Mouse (Mus musculus) lung, embryonic 14.5 days (tissue): ENCODE measurements at regions not wholly inside any gene's neighbourhood (a gene's known extent, or its start where the extent isn't known, plus 50 kb on each side); places are given as distances from the start of the nearest gene placed in this dataset.
A peak's percentile ranks its signal among the peaks of the same experiment; 100 is the strongest.

ENCODE experiments used
- ATAC-seq: fragments of 200-750 bp; cut with Nextera tagmentation; 2 replicates; pipeline ENCODE4 v1.8.0; 2017; ENCODE audit warnings: mild to moderate bottlenecking, moderate TSS enrichment, moderate library complexity; ENCODE audit not compliant: insufficient read depth
- DNase-seq: peaks from one replicate; pipeline ENCODE4 v3.0.0-alpha.2; 2015
- H3K27ac ChIP-seq: fragments of 300-500 bp; sonication (generic); 2 replicates; pipeline ENCODE4 v1.5.1; 2014; ENCODE audit warnings: low read depth, mild to moderate bottlenecking, moderate library complexity
- H3K27me3 ChIP-seq: fragments of 300-500 bp; sonication (generic); 2 replicates; pipeline ENCODE4 v1.6.1; 2014; ENCODE audit warnings: low read length, control low read depth; ENCODE audit not compliant: insufficient read depth
- H3K36me3 ChIP-seq: fragments of 300-500 bp; sonication (generic); 2 replicates; pipeline ENCODE4 v1.6.1; 2014; ENCODE audit warnings: control low read depth; ENCODE audit not compliant: insufficient read depth
- H3K4me1 ChIP-seq: fragments of 300-500 bp; sonication (generic); 2 replicates; pipeline ENCODE4 v1.6.1; 2014; ENCODE audit warnings: antibody characterized with exemption, control low read depth; ENCODE audit not compliant: insufficient read depth
- H3K4me2 ChIP-seq: fragments of 300-500 bp; sonication (generic); 2 replicates; pipeline ENCODE4 v1.6.1; 2014; ENCODE audit warnings: mild to moderate bottlenecking
- H3K4me3 ChIP-seq: fragments of 300-500 bp; sonication (generic); 2 replicates; pipeline ENCODE4 v1.5.1; 2014; ENCODE audit warnings: low read depth, low read length
- H3K9ac ChIP-seq: fragments of 300-500 bp; sonication (generic); 2 replicates; pipeline ENCODE4 v1.6.1; 2014
- H3K9me3 ChIP-seq: fragments of 300-500 bp; sonication (generic); 2 replicates; pipeline ENCODE4 v1.6.1; 2016; ENCODE audit warnings: low read depth, low read length, control low read depth
- CTCF ChIP-seq: IDR thresholded peaks from 2 replicates; pipeline ENCODE4 v1.5.1; 2016; ENCODE audit warnings: antibody characterized with exemption, low read depth
- WGBS: fragments of 180-500 bp; shearing (Covaris S2); extraction: QIAGEN DNeasy Blood & Tissue Kit; methylation state at CpG from one replicate; pipeline ENCODE4 v1.1.7; 2014; 5-methylcytosine and 5-hydroxymethylcytosine counted together

DNA sequence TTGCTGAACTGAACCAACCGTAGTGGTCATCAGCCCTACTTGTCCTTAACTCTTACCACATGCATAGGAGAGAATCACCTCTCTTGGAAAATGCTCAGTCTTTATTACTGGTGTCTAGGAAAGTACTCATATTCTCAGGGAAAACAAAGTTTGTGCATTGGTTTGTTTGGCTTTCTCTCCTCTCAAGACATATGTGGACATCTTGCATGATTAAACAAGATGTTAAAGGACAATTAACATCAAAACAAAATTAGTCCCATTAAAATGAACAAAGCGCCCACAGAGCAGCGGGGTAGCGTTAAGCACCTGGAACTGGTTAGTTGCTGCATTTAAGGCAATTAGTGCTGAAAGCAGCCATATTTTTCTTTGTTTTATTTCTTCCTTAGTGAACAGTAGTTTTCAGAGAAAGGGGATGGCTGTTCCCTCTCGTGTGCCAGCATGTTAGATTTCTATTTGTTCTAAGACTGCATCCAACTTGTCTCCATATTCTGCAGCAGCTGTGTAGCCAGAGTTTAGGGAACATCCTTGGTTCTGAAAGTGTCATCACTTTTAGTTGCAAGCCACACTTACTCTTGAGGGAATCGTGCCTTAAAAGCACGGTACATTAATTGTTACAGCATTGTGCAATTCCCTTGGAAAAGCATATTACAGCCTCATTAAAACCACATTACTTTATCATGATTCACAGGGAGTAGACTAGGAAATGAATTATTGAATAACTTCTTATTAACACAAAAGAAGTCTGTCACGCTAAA, 137.7 kb downstream of the Ube2u start:
- Histone ChIP-seq H3K4me3 (no peak overlapping the region), H3K27me3 (no peaks in the 10 kb centered on the region), H3K9ac (no peak overlapping the region), H3K9me3 (no peaks in the 10 kb centered on the region), H3K4me2 (no peak overlapping the region), H3K36me3 (no peaks in the 10 kb centered on the region), H3K4me1 (no peaks in the 10 kb centered on the region), H3K27ac (no peak overlapping the region)
- ATAC-seq (no peak), DNase-seq (no peak)
- 54% methylated on average over 8 of the region's 8 CpGs for WGBS
- no peak for TF ChIP-seq CTCF

DNA sequence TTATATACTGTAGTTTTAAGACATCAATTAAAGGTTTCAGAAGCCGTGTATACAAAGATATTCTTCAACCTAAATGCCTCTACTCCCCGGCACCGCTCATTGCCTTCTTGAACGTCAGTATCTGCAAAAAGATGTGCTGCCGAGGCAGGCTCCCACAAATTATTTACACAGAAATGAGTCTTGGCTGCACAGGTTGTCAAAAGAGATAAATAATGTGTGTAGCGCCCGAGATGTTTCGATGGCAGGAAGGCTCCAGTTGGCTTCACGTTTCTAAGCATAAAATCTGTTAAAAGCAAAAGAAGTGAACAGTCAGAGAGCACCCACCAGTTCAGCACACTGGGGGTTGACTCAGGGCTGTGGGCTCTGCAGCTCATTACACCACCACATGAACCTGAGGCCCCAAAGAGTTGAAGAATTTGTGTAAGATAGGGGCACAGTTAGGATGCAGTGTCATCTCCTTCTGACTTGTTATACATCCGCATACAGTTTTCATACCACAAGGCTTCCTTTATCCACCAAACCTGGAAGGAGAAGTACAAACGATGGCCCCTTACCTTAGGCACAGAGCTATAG, 138.4 kb downstream of the Ube2u start:
- 39% methylated on average over 11 of the region's 11 CpGs for WGBS
- H3K9me3 ChIP-seq = no peaks in the 10 kb centered on the region
- H3K27ac ChIP-seq = no peak overlapping the region
- no peaks in the 10 kb centered on the region for H3K4me1 ChIP-seq
- DNase-seq (peak; percentile 20), ATAC-seq (no peak)
- H3K9ac ChIP-seq = no peak overlapping the region
- no peak for TF ChIP-seq CTCF
- H3K36me3 ChIP-seq = no peaks in the 10 kb centered on the region
- H3K4me3 ChIP-seq = no peak overlapping the region
- no peak overlapping the region for H3K4me2 ChIP-seq
- no peaks in the 10 kb centered on the region for H3K27me3 ChIP-seq

DNA sequence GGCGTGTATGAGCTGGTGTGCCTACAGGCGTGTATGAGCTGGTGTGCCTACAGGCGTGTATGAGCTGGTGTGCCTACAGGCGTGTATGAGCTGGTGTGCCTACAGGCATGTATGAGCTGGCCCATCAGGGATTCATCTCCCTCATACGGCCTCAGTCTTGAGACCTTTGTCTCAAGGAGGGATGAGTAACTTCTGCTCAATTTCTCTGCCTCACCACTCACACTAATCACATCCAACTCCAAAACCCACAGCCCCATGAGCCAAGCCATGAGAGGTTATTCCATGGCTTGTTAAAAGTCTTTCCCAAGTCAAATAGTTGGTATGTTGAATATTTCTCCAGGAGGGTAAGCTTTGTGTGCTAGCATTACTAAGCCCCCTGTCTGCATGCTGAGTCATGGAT, 146.0 kb downstream of the Ube2u start:
- DNase-seq = no peak
- Histone ChIP-seq H3K4me2 (no peak overlapping the region), H3K4me1 (no peaks in the 10 kb centered on the region), H3K27ac (no peak overlapping the region), H3K36me3 (no peaks in the 10 kb centered on the region), H3K4me3 (no peak overlapping the region), H3K27me3 (no peaks in the 10 kb centered on the region), H3K9ac (no peak overlapping the region), H3K9me3 (no peaks in the 10 kb centered on the region)
- no peak for TF ChIP-seq CTCF
- WGBS = 100% methylated on average over 2 of the region's 5 CpGs
- ATAC-seq = no peak

DNA sequence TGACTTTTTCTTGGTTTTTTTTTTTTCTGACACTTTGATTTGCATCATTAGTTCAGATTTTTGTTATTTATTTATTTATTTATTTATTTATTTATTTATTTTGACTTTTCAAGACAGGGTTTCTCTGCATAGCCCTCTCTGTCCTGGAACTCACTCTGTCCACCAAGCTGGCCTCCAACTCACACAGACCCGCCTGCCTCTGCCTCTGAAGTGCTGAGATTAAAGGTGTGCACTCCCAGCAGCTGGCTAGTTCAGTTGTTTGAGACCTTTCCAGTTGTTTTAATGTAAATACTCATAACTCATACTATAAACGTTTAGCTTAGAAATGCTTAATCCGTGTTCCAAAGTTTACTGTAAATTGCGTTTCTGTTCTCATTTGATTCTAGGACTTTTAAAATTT, 147.9 kb downstream of the Ube2u start:
- H3K27me3 ChIP-seq = no peaks in the 10 kb centered on the region
- H3K4me3 ChIP-seq = no peak overlapping the region
- WGBS = 53% methylated on average over 4 of the region's 4 CpGs
- no peak overlapping the region for H3K4me2 ChIP-seq
- DNase-seq = no peak
- H3K4me1 ChIP-seq = no peaks in the 10 kb centered on the region
- ATAC-seq = no peak
- no peak overlapping the region for H3K27ac ChIP-seq
- no peak overlapping the region for H3K9ac ChIP-seq
- no peak for TF ChIP-seq CTCF
- H3K36me3 ChIP-seq = no peaks in the 10 kb centered on the region
- no peaks in the 10 kb centered on the region for H3K9me3 ChIP-seq

- no peaks in the 10 kb centered on the region for H3K27me3 ChIP-seq
- no peaks in the 10 kb centered on the region for H3K9me3 ChIP-seq
- no peaks in the 10 kb centered on the region for H3K4me1 ChIP-seq
- ATAC-seq = no peak
- WGBS = 21% methylated on average over 2 of the region's 2 CpGs
- H3K27ac ChIP-seq = no peak overlapping the region
- H3K9ac ChIP-seq = no peak overlapping the region
- no peak for TF ChIP-seq CTCF
- H3K4me3 ChIP-seq = no peak overlapping the region
- DNase-seq = peak; percentile 23
- H3K36me3 ChIP-seq = no peaks in the 10 kb centered on the region
- H3K4me2 ChIP-seq = no peak overlapping the region
Measured at GRCm38 (mm10) chr4:100634388-100634787, 142.1 kb upstream of the Cachd1 start.

DNA sequence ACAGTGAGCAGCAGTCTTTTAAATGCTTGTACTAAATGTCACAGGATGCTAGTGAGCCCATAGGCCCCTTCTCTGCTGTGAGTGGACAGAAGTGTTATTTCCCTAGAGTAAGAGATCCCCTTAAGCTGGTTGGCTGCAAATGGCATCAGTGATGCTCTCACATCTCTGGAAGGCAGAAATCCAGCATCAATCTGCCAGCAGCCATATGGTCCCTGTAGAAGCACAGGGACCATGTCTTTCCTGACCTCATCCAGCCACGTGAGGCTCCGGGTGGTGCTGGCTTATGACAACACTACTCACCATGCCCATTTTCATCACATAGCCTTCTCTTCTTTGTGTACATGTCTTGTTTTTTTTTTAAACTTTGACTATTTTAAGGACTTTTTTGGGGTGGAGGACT, 138.9 kb upstream of the Cachd1 start:
- no peaks in the 10 kb centered on the region for H3K4me1 ChIP-seq
- 81% methylated on average over 2 of the region's 2 CpGs for WGBS

GRCm38 (mm10) chr4:100661154-100661553, 115.3 kb upstream of the Cachd1 start:
- Histone ChIP-seq H3K9ac (no peak overlapping the region), H3K4me3 (no peak overlapping the region), H3K27me3 (no peaks in the 10 kb centered on the region), H3K9me3 (no peaks in the 10 kb centered on the region), H3K4me2 (no peak overlapping the region), H3K27ac (no peak overlapping the region), H3K4me1 (no peaks in the 10 kb centered on the region), H3K36me3 (no peaks in the 10 kb centered on the region)
- DNase-seq (no peak), ATAC-seq (no peak)
- WGBS = 35% methylated on average over 1 of the region's 1 CpGs
- no peak for TF ChIP-seq CTCF

More for the DNA sequence above, 138.9 kb upstream of the Cachd1 start:
- Histone ChIP-seq H3K9me3 (no peaks in the 10 kb centered on the region), H3K4me2 (no peak overlapping the region), H3K9ac (no peak overlapping the region), H3K27me3 (no peaks in the 10 kb centered on the region), H3K36me3 (no peaks in the 10 kb centered on the region), H3K27ac (no peak overlapping the region), H3K4me3 (no peak overlapping the region)
- ATAC-seq (no peak), DNase-seq (no peak)
- TF ChIP-seq CTCF = no peak
